Mouse (Mus musculus) regulatory T cell (primary cell): ENCODE results near the gene Sub1.

ENCODE experiments used
- in situ Hi-C: fragments of 300-600 bp; cut with MboI, MseI; formaldehyde crosslinking; loops from one replicate; pipeline ENCODE4 v1.15.1; 2025; ENCODE audit warnings: high pct_unique_total_duplicates

The Sub1 gene

GRCm38 (mm10) chr15:11968851-11969250, 27.9 kb downstream of the Sub1 start:
- in situ Hi-C loops, result loop anchor here (5.0 kb wide), 2 partner anchors 113 to 567 kb away; no protein-coding TSS in a partner anchor

- in situ Hi-C loops, result loop anchor here (5.0 kb wide), 2 partner anchors 116 to 564 kb away; no protein-coding TSS in a partner anchor
Measured at GRCm38 (mm10) chr15:11966367-11966766, 30.4 kb downstream of the Sub1 start.

- in situ Hi-C loops, result loop anchor here (5.0 kb wide), 2 partner anchors 117 to 563 kb away; no protein-coding TSS in a partner anchor
Measured at GRCm38 (mm10) chr15:11965201-11965845, 31.5 kb downstream of the Sub1 start.

- in situ Hi-C loops, result loop anchor here (5.0 kb wide), 1 partner anchor 362 kb away; no protein-coding TSS in a partner anchor
Measured at GRCm38 (mm10) chr15:11963791-11964525, 32.8 kb downstream of the Sub1 start.

- in situ Hi-C loops, result loop anchor here (5.0 kb wide), 1 partner anchor 357 kb away; no protein-coding TSS in a partner anchor
Measured at GRCm38 (mm10) chr15:11959716-11960115, 37.1 kb downstream of the Sub1 start.

- in situ Hi-C loops, result no loop called here
Measured at GRCm38 (mm10) chr15:11956129-11956528, 40.7 kb downstream of the Sub1 start.

- in situ Hi-C loops, result no loop called here
Measured at GRCm38 (mm10) chr15:11954190-11954589, 42.6 kb downstream of the Sub1 start.

GRCm38 (mm10) chr15:11952159-11952558, 44.6 kb downstream of the Sub1 start:
- in situ Hi-C loops, result no loop called here

- in situ Hi-C loops, result no loop called here
Measured at GRCm38 (mm10) chr15:11951181-11951580, 45.6 kb downstream of the Sub1 start.

GRCm38 (mm10) chr15:11950144-11950543, 46.6 kb downstream of the Sub1 start:
- in situ Hi-C loops, result no loop called here

- in situ Hi-C loops, result no loop called here
Measured at GRCm38 (mm10) chr15:11949490-11949889, 47.3 kb downstream of the Sub1 start.

- in situ Hi-C loops, result no loop called here
Measured at GRCm38 (mm10) chr15:11940855-11941254, 55.9 kb downstream of the Sub1 start.
